18 mouse cellular contexts compared by ENCODE assay signal in genomic region chr13:101235110-101235509, GRCm38 (mm10).
DNase-seq lines count a peak whose midpoint lies in the region; ATAC-seq and TF ChIP-seq lines count a peak whose summit lies in the region.
"Had no signal": no experiment of that assay in that cellular context is flagged by ENCODE, and none has a peak within 500 bp of the region (broad histone marks: within the 10 kb centered on the region; RNA-seq: fewer than 3 reads in every experiment).

No protein-coding gene starts in this region.

- H3K4me1 ChIP-seq in hindbrain, embryonic 10.5 days (replicated peaks), result peaks cover 51% of the 10 kb centered on the region
- H3K4me1 ChIP-seq in hindbrain, embryonic 14.5 days (replicated peaks; ENCODE audit: control insufficient read depth, insufficient read depth, low read length), result peaks cover 24% of the 10 kb centered on the region
- peaks cover 42% of the 10 kb centered on the region for H3K4me1 ChIP-seq in neural tube, embryonic 13.5 days (replicated peaks)
- peaks cover 26% of the 10 kb centered on the region for H3K4me1 ChIP-seq in neural tube, embryonic 15.5 days
- H3K4me1 ChIP-seq in thymus, adult 2 months (replicated peaks; ENCODE audit: control insufficient read depth, insufficient read depth, low read length), result no peaks in the 10 kb centered on the region

- TF ChIP-seq POLR2A in thymus, adult 2 months (IDR thresholded peaks at IDR 0.05; ENCODE audit: control insufficient read depth, extremely low read depth, insufficient read depth, low read length, poor library complexity), result no peak

- H3K36me3 ChIP-seq in hindbrain, embryonic 10.5 days, result no peaks in the 10 kb centered on the region
- no peaks in the 10 kb centered on the region for H3K36me3 ChIP-seq in hindbrain, embryonic 14.5 days (replicated peaks; ENCODE audit: control insufficient read depth, insufficient read depth)
- H3K36me3 ChIP-seq in neural tube, embryonic 13.5 days, result no peaks in the 10 kb centered on the region
- H3K36me3 ChIP-seq in neural tube, embryonic 15.5 days, result no peaks in the 10 kb centered on the region
- H3K36me3 ChIP-seq in thymus, adult 2 months (ENCODE audit: control insufficient read depth, insufficient read depth, low read length), result no peaks in the 10 kb centered on the region
- H3K36me3 ChIP-seq: embryonic facial prominence, embryonic 15.5 days; limb, embryonic 15.5 days had no signal

- H3K4me2 ChIP-seq in hindbrain, embryonic 14.5 days (replicated peaks), result no peak overlapping the region
- no peak overlapping the region for H3K4me2 ChIP-seq in neural tube, embryonic 13.5 days
- H3K4me2 ChIP-seq in neural tube, embryonic 15.5 days, result no peak overlapping the region
- H3K4me2 ChIP-seq: embryonic facial prominence, embryonic 15.5 days; limb, embryonic 15.5 days had no signal

- H3K27me3 ChIP-seq in hindbrain, embryonic 10.5 days (ENCODE audit: insufficient read depth, poor library complexity, severe bottlenecking), result no peaks in the 10 kb centered on the region
- H3K27me3 ChIP-seq in hindbrain, embryonic 14.5 days (ENCODE audit: control insufficient read depth, insufficient read depth, low read length), result no peaks in the 10 kb centered on the region
- H3K27me3 ChIP-seq in neural tube, embryonic 13.5 days, result no peaks in the 10 kb centered on the region
- no peaks in the 10 kb centered on the region for H3K27me3 ChIP-seq in neural tube, embryonic 15.5 days (replicated peaks)
- H3K27me3 ChIP-seq in thymus, adult 2 months (ENCODE audit: control insufficient read depth, insufficient read depth, low read length), result no peaks in the 10 kb centered on the region
- H3K27me3 ChIP-seq: embryonic facial prominence, embryonic 15.5 days; limb, embryonic 15.5 days had no signal

- H3K9ac ChIP-seq in hindbrain, embryonic 14.5 days, result no peak overlapping the region
- no peak overlapping the region for H3K9ac ChIP-seq in neural tube, embryonic 13.5 days
- H3K9ac ChIP-seq in neural tube, embryonic 15.5 days (replicated peaks), result no peak overlapping the region
- H3K9ac ChIP-seq: embryonic facial prominence, embryonic 15.5 days; limb, embryonic 15.5 days; liver, postnatal 0 days had no signal

- no peak overlapping the region for H3K4me3 ChIP-seq in hindbrain, embryonic 10.5 days
- no peak overlapping the region for H3K4me3 ChIP-seq in hindbrain, embryonic 14.5 days (replicated peaks; ENCODE audit: low read length)
- no peak overlapping the region for H3K4me3 ChIP-seq in neural tube, embryonic 13.5 days
- no peak overlapping the region for H3K4me3 ChIP-seq in neural tube, embryonic 15.5 days (replicated peaks)
- H3K4me3 ChIP-seq in thymus, adult 2 months (ENCODE audit: control insufficient read depth, insufficient read depth, low read length), result no peak overlapping the region
- H3K4me3 ChIP-seq: embryonic facial prominence, embryonic 15.5 days; heart, adult 2 months; limb, embryonic 15.5 days; megakaryocyte, embryonic 14.5 days had no signal

- WGBS in hindbrain, embryonic 10.5 days, result 27% methylated on average over 3 of the region's 3 CpGs
- WGBS in hindbrain, embryonic 14.5 days, result 16% methylated on average over 3 of the region's 3 CpGs
- 25% methylated on average over 3 of the region's 3 CpGs for WGBS in neural tube, embryonic 13.5 days
- WGBS in neural tube, embryonic 15.5 days, result 15% methylated on average over 3 of the region's 3 CpGs
- 69% methylated on average over 3 of the region's 3 CpGs for WGBS in thymus, adult 2 months

- TF ChIP-seq CTCF in thymus, adult 2 months (IDR thresholded peaks at IDR 0.05; ENCODE audit: borderline replicate concordance, control insufficient read depth, extremely low read depth, insufficient read depth, low read length, poor library complexity), result no peak

- H3K27ac ChIP-seq in hindbrain, embryonic 10.5 days, result peak overlapping the region; percentile 64
- no peak overlapping the region for H3K27ac ChIP-seq in hindbrain, embryonic 14.5 days
- 0 out of 2 replicates have a peak overlapping the region, but pooled peaks have one; percentile 3 for H3K27ac ChIP-seq in neural tube, embryonic 13.5 days (replicated peaks)
- no peak overlapping the region for H3K27ac ChIP-seq in neural tube, embryonic 15.5 days (replicated peaks)
- H3K27ac ChIP-seq in thymus, adult 2 months (ENCODE audit: control insufficient read depth, insufficient read depth, low read length), result no peak overlapping the region
- H3K27ac ChIP-seq: embryonic facial prominence, embryonic 15.5 days; heart, adult 2 months; kidney, postnatal 0 days; limb, embryonic 15.5 days had no signal

- H3K9me3 ChIP-seq in hindbrain, embryonic 10.5 days, result no peaks in the 10 kb centered on the region
- H3K9me3 ChIP-seq in hindbrain, embryonic 14.5 days (ENCODE audit: control insufficient read depth, low read length), result no peaks in the 10 kb centered on the region
- no peaks in the 10 kb centered on the region for H3K9me3 ChIP-seq in neural tube, embryonic 13.5 days
- H3K9me3 ChIP-seq in neural tube, embryonic 15.5 days (replicated peaks), result no peaks in the 10 kb centered on the region
- H3K9me3 ChIP-seq: embryonic facial prominence, embryonic 15.5 days; limb, embryonic 15.5 days; megakaryocyte, embryonic 14.5 days had no signal

- DNase-seq in cerebellum, postnatal 25 days, result peak; percentile 17 to 23
- DNase-seq in cerebellum, adult 11 months, result no peak
- peak; percentile 32 for DNase-seq in hindbrain, embryonic 10.5 days (ENCODE audit: low spot score)
- DNase-seq in hindbrain, embryonic 14.5 days (ENCODE audit: low spot score), result no peak
- DNase-seq in thymus, adult 2 months, result no peak
- DNase-seq in liver, result no peak
- DNase-seq: heart, adult 2 months; kidney, adult 11 months; liver, postnatal 0 days; lung, postnatal 14 days; thymus, adult 18-20 months had no signal

- no peak for ATAC-seq in hindbrain, embryonic 14.5 days (ENCODE audit: low FRiP score)
- ATAC-seq in neural tube, embryonic 13.5 days (ENCODE audit: low read depth), result no peak
- ATAC-seq in neural tube, embryonic 15.5 days (ENCODE audit: low FRiP score), result no peak
- ATAC-seq: hindbrain, postnatal 0 days; liver, postnatal 0 days had no signal

Comparison
In these comparisons a context has a peak if more than half of its experiments do, and no peak if none do; other contexts are left out.
1. DNase-seq: peak in cerebellum, postnatal 25 days (2 of 2) and hindbrain, embryonic 10.5 days (single experiment); none in cerebellum, adult 11 months (single experiment), hindbrain, embryonic 14.5 days (single experiment), thymus, adult 2 months (single experiment) and liver (single experiment).
2. H3K27ac ChIP-seq: peak in hindbrain, embryonic 10.5 days (single experiment) and neural tube, embryonic 13.5 days (single experiment); none in hindbrain, embryonic 14.5 days (single experiment), neural tube, embryonic 15.5 days (single experiment) and thymus, adult 2 months (single experiment).